Mouse (Mus musculus): Measurements from ENCODE around the gene Nop10.
"Not testable (repeated sequence)": the region's sequence is repeated elsewhere in the genome, so short reads cannot be mapped to it uniquely, and the experiment has no call there.

The Nop10 gene

GRCm38 (mm10) chr2:112265448-112266241, 3.9 kb downstream of the Nop10 start, which contains the start of gene Slc12a6:
Gene Slc12a6 (plus strand): TSS chr2:112265825.
- peak; percentile 86 for DNase-seq (ENCODE audit: low spot score)

- DNase-seq (ENCODE audit: low spot score), result peak; percentile 33
These were observed 4.5 kb downstream of the Nop10 start, which contains the start of gene Gm21985 for GRCm38 (mm10) chr2:112266242-112266592. Gene Gm21985 (plus strand): TSS chr2:112266314.

GRCm38 (mm10) chr2:112266780-112267179, 5.1 kb downstream of the Nop10 start:
- DNase-seq (ENCODE audit: low spot score), result no peak

DNA sequence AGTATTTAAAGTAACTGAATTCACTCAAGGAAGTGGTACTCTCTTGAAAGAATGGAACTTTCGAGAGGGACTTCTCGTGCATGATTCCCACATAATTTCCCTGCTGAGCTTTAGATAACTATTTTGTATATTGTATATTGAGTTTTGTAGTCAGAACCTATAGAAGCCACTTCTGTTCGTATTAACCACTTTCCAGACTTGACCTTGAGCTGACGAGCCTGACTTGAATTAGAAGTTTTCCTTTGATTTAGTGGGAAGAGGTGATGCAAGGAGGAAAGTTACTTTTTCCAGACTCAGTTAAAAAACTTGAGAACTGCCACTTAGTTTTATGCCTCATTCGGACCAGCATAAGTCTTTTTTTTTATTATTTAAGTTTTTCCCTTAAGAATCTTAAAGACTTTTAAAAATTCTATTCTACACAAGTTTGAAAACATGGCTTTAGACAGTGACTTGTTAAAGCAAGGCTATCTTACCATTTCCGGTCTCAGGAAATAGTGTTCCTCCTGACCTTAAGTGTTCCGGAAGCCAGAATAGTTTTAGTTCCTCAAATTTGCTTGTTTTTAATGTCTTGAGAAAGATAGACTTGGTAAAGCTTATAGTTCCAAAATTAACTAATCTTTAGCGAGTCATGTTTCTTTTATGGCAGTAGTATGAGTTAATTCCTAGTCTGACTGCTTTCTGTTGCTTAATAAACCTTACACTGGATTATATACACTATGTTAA, 6.0 kb downstream of the Nop10 start:
- no peak for DNase-seq (ENCODE audit: low spot score)

- no peak for DNase-seq (ENCODE audit: low spot score)
These were observed 8.3 kb downstream of the Nop10 start for GRCm38 (mm10) chr2:112270011-112270410.

GRCm38 (mm10) chr2:112272909-112273308, 11.2 kb downstream of the Nop10 start:
- DNase-seq (ENCODE audit: low spot score), result no peak

GRCm38 (mm10) chr2:112273474-112273873, 11.7 kb downstream of the Nop10 start:
- DNase-seq (ENCODE audit: low spot score), result no peak

- no peak for DNase-seq (ENCODE audit: low spot score)
These were observed 15.1 kb downstream of the Nop10 start for GRCm38 (mm10) chr2:112276870-112277269.

GRCm38 (mm10) chr2:112282846-112283245, 21.1 kb downstream of the Nop10 start:
- no peak for DNase-seq (ENCODE audit: low spot score)

DNA sequence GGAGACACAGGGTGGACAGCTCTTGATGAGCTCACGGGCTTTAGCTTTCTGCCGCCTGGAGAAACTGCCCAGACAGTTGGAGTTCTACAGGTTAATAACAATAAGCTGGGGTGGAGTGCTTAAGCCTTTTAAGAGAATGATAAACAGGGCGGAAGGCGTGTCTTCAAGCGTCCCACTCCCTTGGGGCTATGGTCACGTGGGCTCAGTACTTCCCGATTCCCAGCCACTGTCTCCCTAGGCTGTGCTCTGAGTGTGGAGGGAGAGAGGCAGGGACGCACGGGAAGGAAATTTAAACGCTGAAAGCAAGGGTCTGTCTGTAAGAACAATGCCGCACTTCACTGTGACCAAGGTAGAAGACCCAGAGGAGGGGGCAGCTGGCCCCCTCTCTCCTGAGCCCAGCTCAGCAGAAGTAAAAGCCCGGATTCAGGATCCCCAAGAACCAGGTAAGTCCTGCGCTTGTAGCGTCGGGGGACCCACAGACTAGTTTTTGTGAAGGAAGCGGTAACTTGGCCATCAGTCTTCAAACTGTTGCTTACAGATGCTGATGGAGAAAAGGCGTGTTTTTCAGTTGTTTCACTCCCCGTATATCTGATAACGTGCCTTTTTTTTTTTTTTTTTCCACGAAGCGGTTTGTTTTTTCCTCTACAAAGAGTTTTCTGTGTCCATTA, 22.8 kb downstream of the Nop10 start:
- DNase-seq (ENCODE audit: low spot score), result peak; percentile 10

GRCm38 (mm10) chr2:112285031-112285390, 23.3 kb downstream of the Nop10 start:
- no peak for DNase-seq (ENCODE audit: low spot score)

DNA sequence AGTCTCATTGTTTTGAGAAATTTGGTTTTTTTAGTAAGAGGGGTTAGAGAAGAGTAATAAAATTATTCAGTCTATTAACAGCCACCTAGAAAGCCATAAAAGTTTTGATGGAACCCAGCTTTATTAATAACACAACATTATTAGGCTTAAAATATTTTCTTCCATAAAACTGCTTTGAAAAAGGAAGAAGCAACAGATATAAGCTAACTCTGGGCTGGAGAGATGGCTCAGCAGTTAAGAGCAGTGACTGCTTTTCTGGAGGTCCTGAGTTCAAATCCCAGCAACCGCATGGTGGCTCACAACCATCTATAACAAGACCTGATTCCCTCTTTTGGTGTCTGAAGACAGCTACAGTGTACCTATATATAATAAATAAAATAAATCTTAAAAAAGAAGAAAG, 24.3 kb downstream of the Nop10 start:
- not testable (repeated sequence) for DNase-seq (ENCODE audit: low spot score)

DNA sequence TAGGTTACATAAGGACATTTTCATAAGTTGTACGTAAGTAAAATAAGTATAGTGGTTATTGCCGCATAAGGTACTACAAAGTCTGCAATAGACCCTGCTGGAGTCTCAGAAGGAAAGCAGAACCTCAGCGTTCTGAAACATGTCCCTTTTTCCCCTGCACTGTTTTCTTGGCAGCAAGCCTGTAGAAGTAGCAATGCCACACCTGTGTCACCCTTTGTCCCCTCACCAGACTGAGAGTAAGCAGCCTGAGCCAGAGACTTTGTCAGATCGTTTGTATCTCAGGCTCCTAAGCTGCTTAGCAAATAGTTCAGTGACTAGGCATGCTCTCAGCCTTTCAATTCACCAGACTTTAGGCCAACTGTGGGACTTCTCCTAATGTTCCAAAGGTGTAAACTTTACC, 25.3 kb downstream of the Nop10 start:
- no peak for DNase-seq (ENCODE audit: low spot score)

- DNase-seq (ENCODE audit: low spot score), result no peak
These were observed 27.8 kb downstream of the Nop10 start for GRCm38 (mm10) chr2:112289507-112289906.

- DNase-seq (ENCODE audit: low spot score), result no peak
These were observed 31.1 kb downstream of the Nop10 start for GRCm38 (mm10) chr2:112292823-112293222.

GRCm38 (mm10) chr2:112296211-112296610, 34.5 kb downstream of the Nop10 start:
- DNase-seq (ENCODE audit: low spot score), result no peak

DNA sequence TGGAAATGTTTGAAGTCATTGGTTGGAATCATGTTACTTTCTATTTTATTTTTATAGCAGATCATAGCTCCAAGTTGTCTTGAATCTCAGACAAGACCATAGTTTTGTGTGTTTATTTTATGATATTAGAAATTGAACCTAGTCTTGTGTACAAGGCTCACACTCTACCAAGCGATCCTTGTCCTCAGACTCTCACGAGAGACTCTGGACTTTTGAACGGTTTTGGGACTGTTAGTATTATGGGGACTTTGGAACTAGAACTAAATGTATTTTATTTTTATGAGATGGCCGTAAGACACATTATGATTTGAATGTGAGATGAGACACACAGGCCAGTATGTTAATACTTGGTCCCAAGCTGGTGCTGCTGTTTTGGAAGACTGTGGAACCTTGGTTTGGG, 36.5 kb downstream of the Nop10 start:
- DNase-seq (ENCODE audit: low spot score), result no peak

DNA sequence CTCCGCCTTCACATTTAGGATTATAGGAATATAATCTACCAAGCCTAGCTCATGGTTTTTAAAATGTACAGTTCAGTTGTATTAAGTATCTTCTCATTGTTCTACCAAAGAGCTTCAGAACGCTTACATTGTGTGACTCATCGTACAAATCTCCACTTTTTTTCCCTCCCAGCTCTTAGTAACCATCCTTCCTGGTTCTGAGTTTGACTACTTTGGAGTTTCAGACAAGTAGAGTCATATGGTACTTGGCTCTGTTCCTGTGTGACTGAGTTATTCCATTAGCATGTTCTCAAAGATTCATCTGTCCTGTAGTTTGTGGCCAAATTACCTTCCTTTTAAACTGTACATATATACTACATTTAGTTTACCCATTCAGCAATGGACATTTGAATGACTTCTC, 46.9 kb downstream of the Nop10 start:
- no peak for DNase-seq (ENCODE audit: low spot score)

DNA sequence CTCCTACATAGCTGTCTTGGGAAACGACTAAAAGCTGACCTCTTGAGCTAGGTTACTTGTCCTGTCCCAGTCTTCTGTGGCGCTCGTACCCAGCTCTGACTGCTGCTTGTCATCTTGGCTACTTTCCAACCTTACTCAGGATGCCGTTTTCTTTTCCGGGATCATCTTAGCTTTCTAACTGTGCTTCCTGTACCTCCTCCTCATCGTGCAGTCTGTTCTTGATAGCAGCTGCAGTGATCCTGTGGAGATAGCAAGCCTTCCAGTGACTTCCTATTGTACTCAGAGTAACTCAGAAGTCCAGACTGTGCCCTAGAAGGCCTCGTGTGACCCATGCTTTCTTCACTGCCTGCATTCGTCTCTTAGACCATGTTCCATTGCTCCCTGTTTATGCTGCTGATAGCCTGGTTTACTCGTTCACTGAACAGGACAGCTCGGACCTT, 47.5 kb downstream of the Nop10 start:
- DNase-seq (ENCODE audit: low spot score), result no peak

Data from ovary, postnatal 10 days (tissue).